Mouse (Mus musculus) heart, embryonic 11.5 days (tissue): ENCODE data around the gene Nup85. TPM values are rescaled to one million over a fixed set of nuclear protein-coding genes. Genes with fewer than 3 reads are reported as not detected.

ENCODE experiments used
- ATAC-seq: fragments of 200-750 bp; cut with Nextera tagmentation; replicated peaks from 2 replicates; pipeline ENCODE4 v1.8.0; 2017; ENCODE audit warnings: moderate library complexity; ENCODE audit not compliant: insufficient number of reproducible peaks, low FRiP score, low TSS enrichment
- H3K27ac ChIP-seq: fragments of 300-500 bp; sonication (generic); 2 replicates; pipeline ENCODE4 v1.5.1; 2014; ENCODE audit warnings: mild to moderate bottlenecking, low read depth, low read length
- H3K27me3 ChIP-seq: fragments of 300-500 bp; sonication (generic); 2 replicates; pipeline ENCODE4 v1.6.1; 2014; ENCODE audit warnings: mild to moderate bottlenecking, low read length, mixed read lengths; ENCODE audit not compliant: control insufficient read depth, insufficient read depth
- H3K36me3 ChIP-seq: fragments of 300-500 bp; sonication (generic); 2 replicates; pipeline ENCODE4 v1.6.1; 2014; ENCODE audit warnings: mild to moderate bottlenecking, low read length, moderate library complexity, mixed read lengths; ENCODE audit not compliant: control insufficient read depth, insufficient read depth
- H3K4me1 ChIP-seq: fragments of 300-500 bp; sonication (generic); 2 replicates; pipeline ENCODE4 v1.6.1; 2014; ENCODE audit warnings: low read length; ENCODE audit not compliant: control insufficient read depth, insufficient read depth
- H3K4me2 ChIP-seq: fragments of 300-500 bp; sonication (generic); 2 replicates; pipeline ENCODE4 v1.6.1; 2014; ENCODE audit warnings: mild to moderate bottlenecking, moderate library complexity
- H3K4me3 ChIP-seq: fragments of 300-500 bp; sonication (generic); 2 replicates; pipeline ENCODE4 v1.5.1; 2014; ENCODE audit warnings: low read depth, low read length
- H3K9ac ChIP-seq: fragments of 300-500 bp; sonication (generic); 2 replicates; pipeline ENCODE4 v1.6.1; 2014; ENCODE audit warnings: mild to moderate bottlenecking, low read depth, low read length, moderate library complexity
- H3K9me3 ChIP-seq: fragments of 300-500 bp; sonication (generic); replicated peaks from 2 replicates; pipeline ENCODE4 v1.6.1; 2016; ENCODE audit warnings: low read length; ENCODE audit not compliant: control insufficient read depth
- WGBS: fragments of 180-500 bp; shearing (Covaris S2); extraction: QIAGEN DNeasy Blood & Tissue Kit; methylation state at CpG from one replicate; pipeline ENCODE4 v1.1.7; 2014; ENCODE audit not compliant: insufficient replicate concordance; 5-methylcytosine and 5-hydroxymethylcytosine counted together
- polyA plus RNA-seq: library from polyadenylated mRNA; unstranded; fragments of >200 nt; fragmentation: Nextera tagmentation; extraction: Ambion mirVana; gene quantifications from 2 replicates; pipeline ENCODE4 v1.2.1, GENCODE M21; 2014

Gene Nup85
- polyA plus RNA-seq, 1 experiment from 2014 or later, result 131 TPM

DNA sequence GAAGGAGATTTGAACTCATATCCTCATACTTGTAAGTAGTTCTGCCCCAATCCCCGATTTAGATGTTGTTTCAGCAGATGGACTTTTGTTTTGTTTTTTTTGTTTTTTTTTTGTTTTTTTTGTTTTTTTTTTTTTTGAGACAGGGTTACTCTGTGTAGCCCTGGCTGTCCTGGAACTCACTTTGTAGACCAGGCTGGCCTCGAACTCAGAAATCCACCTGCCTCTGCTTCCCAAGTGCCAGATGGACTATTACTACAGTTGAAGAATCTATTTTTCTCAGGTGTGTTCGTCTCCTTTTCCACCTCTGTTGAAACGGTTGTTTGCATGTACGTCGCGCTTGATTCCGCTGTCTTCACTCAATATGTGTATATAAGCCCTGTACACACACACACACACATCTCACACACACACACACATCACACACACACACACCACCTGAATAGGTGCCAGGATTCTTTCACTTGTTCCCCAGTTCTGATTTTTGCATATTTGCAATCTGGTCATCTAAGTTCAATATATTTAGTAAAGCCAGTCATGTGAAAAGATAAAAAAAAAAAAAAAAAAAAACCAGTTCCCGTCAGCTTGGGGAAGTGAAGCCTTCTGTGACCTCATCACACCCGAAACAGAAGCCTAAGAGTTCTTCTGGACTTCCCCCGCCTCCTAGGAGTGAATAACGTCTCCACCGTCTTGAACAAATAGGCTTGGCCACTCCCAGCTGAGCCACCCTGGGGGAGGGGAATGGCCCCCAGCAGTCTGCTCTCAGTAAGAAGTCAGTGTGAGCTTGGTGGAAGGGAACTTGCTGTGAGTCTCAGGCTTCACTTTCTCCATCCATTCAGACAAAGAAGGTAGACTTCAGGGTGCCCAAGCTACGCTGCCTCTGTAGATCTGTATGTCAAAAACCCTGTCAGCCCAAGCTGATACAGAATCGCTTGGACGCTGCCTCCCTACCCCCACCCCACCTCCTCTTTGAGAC, 66.6 kb downstream of the Nup85 start:
- ATAC-seq, result no peak
- no peaks in the 10 kb centered on the region for H3K36me3 ChIP-seq
- H3K27me3 ChIP-seq, result no peaks in the 10 kb centered on the region
- no peak overlapping the region; the same call in 1 of the 2 replicates for H3K4me2 ChIP-seq
- H3K9ac ChIP-seq, result no peak overlapping the region
- no peak overlapping the region for H3K4me3 ChIP-seq
- H3K4me1 ChIP-seq, result 0 out of 2 replicates have a peak, but pooled peaks cover 4% of the 10 kb centered on the region
- no peak overlapping the region for H3K27ac ChIP-seq
- WGBS, result 46% methylated on average over 16 of the region's 16 CpGs
- no peaks in the 10 kb centered on the region for H3K9me3 ChIP-seq

- Histone ChIP-seq H3K4me3 (no peak overlapping the region), H3K9me3 (no peaks in the 10 kb centered on the region), H3K4me2 (no peak overlapping the region; the same call in 1 of the 2 replicates), H3K36me3 (no peaks in the 10 kb centered on the region), H3K27ac (no peak overlapping the region), H3K27me3 (no peaks in the 10 kb centered on the region), H3K4me1 (0 out of 2 replicates have a peak, but pooled peaks cover 4% of the 10 kb centered on the region), H3K9ac (no peak overlapping the region)
- 18% methylated on average over 3 of the region's 3 CpGs for WGBS
- no peak for ATAC-seq
These were observed 67.3 kb downstream of the Nup85 start for GRCm38 (mm10) chr11:115631505-115631890.

- ATAC-seq, result no peak
- H3K27me3 ChIP-seq, result no peaks in the 10 kb centered on the region
- H3K9ac ChIP-seq, result no peak overlapping the region
- no peak overlapping the region for H3K4me2 ChIP-seq
- no peak overlapping the region for H3K4me3 ChIP-seq
- no peaks in the 10 kb centered on the region for H3K9me3 ChIP-seq
- no peak overlapping the region for H3K27ac ChIP-seq
- H3K36me3 ChIP-seq, result no peaks in the 10 kb centered on the region
- no peaks in the 10 kb centered on the region for H3K4me1 ChIP-seq
- WGBS, result 73% methylated on average over 7 of the region's 7 CpGs
These were observed 68.0 kb downstream of the Nup85 start for GRCm38 (mm10) chr11:115632247-115632646.

DNA sequence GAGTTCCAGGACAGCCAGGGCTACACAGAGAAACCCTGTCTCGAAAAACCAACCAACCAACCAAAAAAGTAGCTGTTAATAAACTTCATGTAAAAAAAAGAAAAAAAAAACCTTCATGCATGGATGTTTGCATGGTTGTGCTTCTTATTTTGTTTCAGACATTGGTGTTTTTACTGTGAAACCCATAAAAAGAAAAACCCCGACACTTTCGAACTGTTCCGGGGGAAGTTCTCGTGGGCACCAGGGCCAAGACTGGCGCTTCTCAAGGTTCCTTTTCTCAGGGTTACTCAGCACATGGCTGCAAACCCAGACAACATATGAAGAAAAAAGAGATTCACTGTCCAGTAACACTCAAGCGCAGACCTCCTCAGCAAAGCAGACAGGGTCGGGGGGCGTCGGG, 68.6 kb downstream of the Nup85 start:
- ATAC-seq, result no peak
- Histone ChIP-seq H3K27ac (no peak overlapping the region), H3K4me3 (no peak overlapping the region), H3K4me1 (no peaks in the 10 kb centered on the region), H3K27me3 (no peaks in the 10 kb centered on the region), H3K4me2 (no peak overlapping the region), H3K9ac (no peak overlapping the region), H3K36me3 (no peaks in the 10 kb centered on the region), H3K9me3 (no peaks in the 10 kb centered on the region)
- WGBS, result 81% methylated on average over 10 of the region's 10 CpGs

Other genes with a start within 250 kb of the Nup85 start
- 0.06 and 0.17 TPM in 2 replicates for gene Ush1g, start 242.4 kb upstream of the Nup85 start, polyA plus RNA-seq
- not detected in 2 replicates for gene Otop3, start 229.7 kb upstream of the Nup85 start, polyA plus RNA-seq
- 6.2 and 7.8 TPM in 2 replicates for gene Hid1, start 196.7 kb upstream of the Nup85 start, polyA plus RNA-seq
- gene Cdr2l, start 182.5 kb upstream of the Nup85 start, polyA plus RNA-seq, result 6.2 and 7.8 TPM in 2 replicates
- gene Mrpl58, start 160.7 kb upstream of the Nup85 start, polyA plus RNA-seq, result 163 and 177 TPM in 2 replicates
- 1,505 and 1,518 TPM in 2 replicates for gene Atp5h, start 144.5 kb upstream of the Nup85 start, polyA plus RNA-seq
- 12.0 and 12.7 TPM in 2 replicates for gene Kctd2, start 144.3 kb upstream of the Nup85 start, polyA plus RNA-seq
- gene Trim80, start 123.9 kb upstream of the Nup85 start, polyA plus RNA-seq, result 0.26 TPM in 1 of 2 replicates, not detected in the other
- not detected in 2 replicates for gene Slc16a5, start 102.0 kb upstream of the Nup85 start, polyA plus RNA-seq
- 5.1 and 5.7 TPM in 2 replicates for gene Armc7, start 88.8 kb upstream of the Nup85 start, polyA plus RNA-seq
- 70.5 and 76.3 TPM in 2 replicates for gene Nt5c, start 72.6 kb upstream of the Nup85 start, polyA plus RNA-seq
- 434 and 457 TPM in 2 replicates for gene Jpt1, start 50.0 kb upstream of the Nup85 start, polyA plus RNA-seq
- 702 and 712 TPM in 2 replicates for gene Sumo2, start 28.2 kb upstream of the Nup85 start, polyA plus RNA-seq
- 97.7 and 104 TPM in 2 replicates for gene Mrps7, start 39.5 kb downstream of the Nup85 start, polyA plus RNA-seq
- 17.9 and 21.0 TPM in 2 replicates for gene Gga3, start 39.6 kb downstream of the Nup85 start, polyA plus RNA-seq
- gene Mif4gd, start 48.5 kb downstream of the Nup85 start, polyA plus RNA-seq, result 22.7 TPM in 2 replicates
- 35.6 and 35.7 TPM in 2 replicates for gene Slc25a19, start 63.9 kb downstream of the Nup85 start, polyA plus RNA-seq
- 42.7 and 56.3 TPM in 2 replicates for gene Grb2, start 144.2 kb downstream of the Nup85 start, polyA plus RNA-seq
- gene Tmem94, start 201.0 kb downstream of the Nup85 start, polyA plus RNA-seq, result 22.9 and 25.1 TPM in 2 replicates
- gene Caskin2, start 249.2 kb downstream of the Nup85 start, polyA plus RNA-seq, result 17.4 and 18.1 TPM in 2 replicates